Mouse (Mus musculus): Measurements from ENCODE around the gene Sort1. TPM values are rescaled to one million over a fixed set of nuclear protein-coding genes. Genes with fewer than 3 reads are reported as not detected.

The Sort1 gene
- polyA plus RNA-seq, 1 experiment: 16.5 TPM

DNA sequence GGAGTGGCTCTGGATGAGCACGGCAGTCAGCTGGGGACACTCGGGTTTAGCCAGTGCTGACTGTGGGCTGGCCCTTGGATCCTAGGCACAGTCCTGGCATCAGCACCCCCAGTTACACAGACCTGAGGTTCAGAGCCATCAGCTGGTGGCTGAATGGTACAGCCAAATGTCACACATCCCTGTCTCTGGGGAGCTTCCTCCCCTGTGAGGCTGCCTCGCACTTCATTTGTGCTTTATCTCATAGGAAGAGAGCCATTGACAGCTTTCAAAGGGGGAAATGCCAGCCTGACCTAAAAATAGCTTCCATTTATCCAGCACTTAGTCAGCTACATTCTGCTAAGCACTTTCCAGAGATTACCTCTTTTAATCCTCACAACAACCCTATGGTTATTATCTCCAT lies 79.7 kb downstream of the Sort1 start:
- TF ChIP-seq CTCF (IDR thresholded peaks at IDR 0.05; ENCODE audit: borderline replicate concordance, control insufficient read depth, extremely low read depth, insufficient read depth, low read length, poor library complexity): no peak
- no peak for TF ChIP-seq POLR2A (IDR thresholded peaks at IDR 0.05; ENCODE audit: control insufficient read depth, extremely low read depth, insufficient read depth, low read length, poor library complexity)
- Histone ChIP-seq H3K4me1 (replicated peaks; ENCODE audit: control insufficient read depth, insufficient read depth, low read length) (no peaks in the 10 kb centered on the region), H3K27me3 (ENCODE audit: control insufficient read depth, insufficient read depth, low read length) (no peaks in the 10 kb centered on the region), H3K27ac (ENCODE audit: control insufficient read depth, insufficient read depth, low read length) (no peak overlapping the region), H3K36me3 (ENCODE audit: control insufficient read depth, insufficient read depth, low read length) (no peaks in the 10 kb centered on the region), H3K4me3 (ENCODE audit: control insufficient read depth, insufficient read depth, low read length) (no peak overlapping the region)
- 72% methylated on average over 3 of the region's 3 CpGs for WGBS
- no peak for DNase-seq

DNA sequence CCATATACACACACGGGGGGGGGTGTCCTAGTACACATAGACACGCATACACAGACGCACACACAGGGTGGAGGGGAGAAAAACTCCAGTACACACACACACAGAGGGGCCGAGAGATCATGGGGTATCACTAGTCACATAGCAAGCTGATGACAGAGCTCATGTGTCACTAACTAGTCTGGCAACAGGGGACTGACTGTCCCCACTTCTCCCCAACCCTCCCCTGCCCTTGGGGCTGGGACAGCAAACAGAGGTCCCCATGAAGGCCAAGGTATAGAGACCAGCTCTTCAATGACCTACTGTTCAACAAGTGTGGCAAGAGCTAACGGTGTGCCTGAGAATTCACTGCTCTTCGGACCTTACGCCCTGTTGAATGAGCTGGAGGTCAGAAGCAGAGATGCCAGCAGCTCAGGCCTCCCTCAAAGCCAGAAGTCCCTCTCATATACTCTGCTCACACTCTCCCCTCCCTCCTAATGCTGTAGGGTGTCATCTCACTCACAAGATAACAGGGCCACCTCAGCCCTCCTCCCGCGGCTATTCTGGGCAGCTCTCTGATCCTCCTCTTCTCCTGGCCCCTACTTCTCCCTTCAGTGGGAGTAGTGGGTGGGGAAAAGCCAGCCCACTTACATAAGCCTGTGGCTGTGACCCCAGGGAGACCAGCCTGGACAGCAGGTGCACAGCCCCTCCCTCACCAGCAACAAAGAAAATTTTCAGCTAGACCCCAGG lies 80.6 kb downstream of the Sort1 start, which contains the start of gene Mybphl:
TSS of gene Mybphl (plus strand) at position 642 of the 726 bp plus-strand sequence.
- Histone ChIP-seq H3K27ac (ENCODE audit: control insufficient read depth, insufficient read depth, low read length) (no peak within 1 kb of the TSS), H3K27me3 (ENCODE audit: control insufficient read depth, insufficient read depth, low read length) (no peaks in the 10 kb centered on the region), H3K4me1 (replicated peaks; ENCODE audit: control insufficient read depth, insufficient read depth, low read length) (no peaks in the 10 kb centered on the region), H3K36me3 (ENCODE audit: control insufficient read depth, insufficient read depth, low read length) (no peaks in the 10 kb centered on the region), H3K4me3 (ENCODE audit: control insufficient read depth, insufficient read depth, low read length) (no peak within 1 kb of the TSS)
- 84% methylated on average over 9 of the region's 9 CpGs for WGBS
- no peak for DNase-seq
- no peak for TF ChIP-seq CTCF (IDR thresholded peaks at IDR 0.05; ENCODE audit: borderline replicate concordance, control insufficient read depth, extremely low read depth, insufficient read depth, low read length, poor library complexity)
- TF ChIP-seq POLR2A (IDR thresholded peaks at IDR 0.05; ENCODE audit: control insufficient read depth, extremely low read depth, insufficient read depth, low read length, poor library complexity): no peak

DNA sequence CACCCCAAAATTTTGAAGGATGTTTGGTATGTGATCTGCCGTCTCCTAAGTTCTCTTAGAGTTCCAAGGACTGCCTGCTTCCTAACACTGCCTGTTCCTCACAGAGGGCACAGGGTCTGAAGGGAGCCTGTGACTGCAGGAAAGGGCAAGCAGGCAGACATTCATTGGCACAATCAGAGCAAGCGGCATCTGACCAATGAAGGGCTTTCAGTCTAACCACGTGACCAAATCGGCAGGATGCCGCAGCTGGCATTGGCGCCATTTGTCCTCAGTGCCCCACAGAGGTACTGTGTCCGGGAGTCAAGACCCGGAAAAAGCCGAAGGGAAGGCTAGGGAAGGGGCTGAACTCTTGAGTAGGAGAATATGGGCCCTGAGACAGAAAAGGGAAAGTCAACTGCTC lies 83.3 kb downstream of the Sort1 start:
- Histone ChIP-seq H3K4me3 (ENCODE audit: control insufficient read depth, insufficient read depth, low read length) (no peak overlapping the region), H3K27me3 (ENCODE audit: control insufficient read depth, insufficient read depth, low read length) (no peaks in the 10 kb centered on the region), H3K27ac (ENCODE audit: control insufficient read depth, insufficient read depth, low read length) (no peak overlapping the region), H3K4me1 (replicated peaks; ENCODE audit: control insufficient read depth, insufficient read depth, low read length) (no peaks in the 10 kb centered on the region), H3K36me3 (ENCODE audit: control insufficient read depth, insufficient read depth, low read length) (no peaks in the 10 kb centered on the region)
- no peak for DNase-seq
- TF ChIP-seq POLR2A (IDR thresholded peaks at IDR 0.05; ENCODE audit: control insufficient read depth, extremely low read depth, insufficient read depth, low read length, poor library complexity) (no peak), CTCF (IDR thresholded peaks at IDR 0.05; ENCODE audit: borderline replicate concordance, control insufficient read depth, extremely low read depth, insufficient read depth, low read length, poor library complexity) (no peak)
- WGBS: 73% methylated on average over 9 of the region's 9 CpGs

DNA sequence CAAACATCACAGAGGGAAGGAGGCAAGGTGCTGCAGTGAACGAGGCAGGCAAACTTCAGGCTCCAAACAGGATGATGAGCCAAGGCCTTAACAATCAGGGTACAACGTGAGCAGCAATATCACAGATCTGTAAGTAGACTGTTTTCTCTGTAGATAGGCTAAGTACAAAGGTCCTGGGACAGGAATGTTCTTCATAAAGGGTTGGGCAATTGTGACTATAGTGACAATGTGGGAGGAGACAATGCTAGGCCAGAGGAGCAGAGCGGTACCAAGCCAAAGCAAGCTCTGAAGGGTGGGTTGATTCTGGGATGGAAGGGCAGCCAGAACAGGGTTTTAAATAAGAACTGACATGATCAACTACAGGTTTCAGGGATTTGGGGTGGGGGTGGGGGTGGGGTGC lies 83.9 kb downstream of the Sort1 start:
- no peak for TF ChIP-seq POLR2A (IDR thresholded peaks at IDR 0.05; ENCODE audit: control insufficient read depth, extremely low read depth, insufficient read depth, low read length, poor library complexity)
- no peak for TF ChIP-seq CTCF (IDR thresholded peaks at IDR 0.05; ENCODE audit: borderline replicate concordance, control insufficient read depth, extremely low read depth, insufficient read depth, low read length, poor library complexity)
- Histone ChIP-seq H3K27me3 (ENCODE audit: control insufficient read depth, insufficient read depth, low read length) (no peaks in the 10 kb centered on the region), H3K36me3 (ENCODE audit: control insufficient read depth, insufficient read depth, low read length) (no peaks in the 10 kb centered on the region), H3K4me3 (ENCODE audit: control insufficient read depth, insufficient read depth, low read length) (no peak overlapping the region), H3K27ac (ENCODE audit: control insufficient read depth, insufficient read depth, low read length) (no peak overlapping the region), H3K4me1 (replicated peaks; ENCODE audit: control insufficient read depth, insufficient read depth, low read length) (no peaks in the 10 kb centered on the region)
- 92% methylated on average over 3 of the region's 3 CpGs for WGBS
- no peak for DNase-seq

DNA sequence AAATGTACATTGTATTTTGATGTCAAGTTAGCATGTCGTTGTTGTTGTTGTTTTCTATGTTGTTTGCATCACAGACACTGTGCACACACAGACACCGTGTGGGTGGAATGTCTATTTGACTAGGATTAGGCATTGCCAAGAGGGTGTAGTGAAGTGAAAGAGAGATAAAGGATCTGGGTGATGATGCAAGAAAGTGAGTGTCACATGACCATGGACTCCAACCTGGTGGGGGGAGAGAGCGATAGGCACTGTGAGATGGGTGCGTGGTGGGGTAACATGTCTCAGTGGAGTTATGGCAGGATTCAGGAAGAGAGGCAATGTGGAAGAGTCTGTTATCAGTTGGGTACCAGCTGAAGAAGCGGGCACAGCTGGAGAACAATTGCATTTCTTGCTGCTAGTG lies 84.8 kb downstream of the Sort1 start:
- no peaks in the 10 kb centered on the region for H3K36me3 ChIP-seq (ENCODE audit: control insufficient read depth, insufficient read depth, low read length)
- no peak for DNase-seq
- no peaks in the 10 kb centered on the region for H3K4me1 ChIP-seq (replicated peaks; ENCODE audit: control insufficient read depth, insufficient read depth, low read length)
- no peak for TF ChIP-seq CTCF (IDR thresholded peaks at IDR 0.05; ENCODE audit: borderline replicate concordance, control insufficient read depth, extremely low read depth, insufficient read depth, low read length, poor library complexity)
- no peak for TF ChIP-seq POLR2A (IDR thresholded peaks at IDR 0.05; ENCODE audit: control insufficient read depth, extremely low read depth, insufficient read depth, low read length, poor library complexity)
- H3K27me3 ChIP-seq (ENCODE audit: control insufficient read depth, insufficient read depth, low read length): no peaks in the 10 kb centered on the region
- no peak overlapping the region for H3K4me3 ChIP-seq (ENCODE audit: control insufficient read depth, insufficient read depth, low read length)
- H3K27ac ChIP-seq (ENCODE audit: control insufficient read depth, insufficient read depth, low read length): no peak overlapping the region
- 87% methylated on average over 5 of the region's 5 CpGs for WGBS

DNA sequence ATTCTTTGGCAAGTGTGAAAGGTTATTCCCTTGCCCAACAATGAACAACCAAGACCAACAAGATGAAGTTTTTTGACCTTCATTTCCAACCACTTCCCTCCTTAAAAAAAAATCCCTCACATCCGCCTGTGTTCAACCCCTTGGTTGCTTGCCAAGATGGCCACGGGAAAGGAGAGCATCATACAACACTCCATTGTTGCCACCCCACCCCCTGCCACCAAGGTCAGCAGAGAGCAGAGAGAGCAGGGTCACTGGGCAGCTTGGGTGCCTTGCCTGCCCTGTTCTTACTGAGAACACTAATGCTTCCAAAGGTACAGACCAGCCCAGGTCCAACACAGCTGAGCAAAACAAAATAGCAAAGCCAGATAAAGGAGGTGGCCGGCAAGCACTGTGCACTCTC lies 88.4 kb downstream of the Sort1 start:
- Histone ChIP-seq H3K4me3 (ENCODE audit: control insufficient read depth, insufficient read depth, low read length) (no peak overlapping the region), H3K4me1 (replicated peaks; ENCODE audit: control insufficient read depth, insufficient read depth, low read length) (no peaks in the 10 kb centered on the region), H3K27ac (ENCODE audit: control insufficient read depth, insufficient read depth, low read length) (no peak overlapping the region), H3K27me3 (ENCODE audit: control insufficient read depth, insufficient read depth, low read length) (no peaks in the 10 kb centered on the region), H3K36me3 (ENCODE audit: control insufficient read depth, insufficient read depth, low read length) (no peaks in the 10 kb centered on the region)
- WGBS: 54% methylated on average over 3 of the region's 3 CpGs
- no peak for DNase-seq
- TF ChIP-seq POLR2A (IDR thresholded peaks at IDR 0.05; ENCODE audit: control insufficient read depth, extremely low read depth, insufficient read depth, low read length, poor library complexity) (no peak), CTCF (IDR thresholded peaks at IDR 0.05; ENCODE audit: borderline replicate concordance, control insufficient read depth, extremely low read depth, insufficient read depth, low read length, poor library complexity) (no peak)

All from thymus, adult 2 months (tissue).